Mouse (Mus musculus): ENCODE results near the gene Klhl26.

The Klhl26 gene

DNA sequence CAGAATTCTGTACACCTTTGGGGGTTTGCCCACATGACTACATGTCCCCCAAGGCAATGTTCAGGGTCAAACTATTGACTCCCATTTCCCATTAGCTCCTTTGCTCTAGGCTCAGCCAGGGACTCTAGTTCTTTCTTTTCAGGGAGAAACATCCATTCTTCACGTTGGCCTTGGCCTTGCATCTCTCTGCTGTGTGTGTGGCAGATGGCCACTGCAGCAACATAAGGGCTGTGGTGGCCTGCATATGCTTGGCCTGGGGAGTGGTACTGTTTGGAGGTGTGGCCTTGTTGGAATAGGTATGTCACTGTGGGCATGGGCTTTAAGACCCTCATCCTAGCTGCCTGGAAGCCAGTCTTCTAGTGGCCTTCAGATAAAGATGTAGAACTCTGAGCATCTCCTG, 30.8 kb downstream of the Klhl26 start:
- DNase-seq (ENCODE audit: low spot score): no peak

DNA sequence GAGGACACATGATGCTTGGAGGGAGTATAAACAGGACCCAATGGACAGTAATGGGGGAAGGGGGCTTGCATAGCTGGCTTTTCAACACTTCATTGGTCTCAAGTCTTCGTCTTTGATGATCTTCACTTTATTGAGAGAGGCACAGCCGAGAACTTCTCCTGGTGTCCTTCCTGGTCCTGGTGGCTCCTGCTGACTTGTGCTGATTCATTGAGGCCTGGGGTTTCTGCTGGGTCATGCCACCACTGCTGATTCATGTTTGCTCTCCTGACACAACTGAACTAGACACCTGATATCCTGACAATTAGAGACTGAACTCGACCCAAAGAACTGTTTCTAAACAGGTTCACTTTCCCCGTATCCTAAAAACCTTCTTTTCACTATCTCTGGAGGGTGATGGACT, 33.4 kb downstream of the Klhl26 start:
- DNase-seq (ENCODE audit: low spot score): no peak

DNA sequence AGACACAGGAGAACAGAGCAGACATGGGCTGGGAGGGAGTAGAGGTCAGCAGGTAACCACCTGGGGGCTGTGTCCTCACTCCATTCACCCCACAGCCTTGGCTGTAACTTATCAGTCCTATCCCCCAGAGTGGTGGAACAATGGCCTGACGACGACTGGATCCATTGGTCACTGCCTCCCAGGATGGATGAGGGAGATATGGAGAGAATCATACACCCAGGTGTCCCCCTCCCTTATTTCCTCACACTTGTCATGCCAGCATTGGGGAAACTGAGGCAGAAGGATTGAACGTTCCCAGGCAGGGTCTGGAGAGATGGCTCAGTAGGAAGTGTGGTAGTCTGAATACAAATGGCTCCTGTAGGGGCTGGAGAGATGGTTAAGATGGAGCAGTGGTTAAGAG, 35.2 kb downstream of the Klhl26 start:
- no peak for DNase-seq (ENCODE audit: low spot score)

DNA sequence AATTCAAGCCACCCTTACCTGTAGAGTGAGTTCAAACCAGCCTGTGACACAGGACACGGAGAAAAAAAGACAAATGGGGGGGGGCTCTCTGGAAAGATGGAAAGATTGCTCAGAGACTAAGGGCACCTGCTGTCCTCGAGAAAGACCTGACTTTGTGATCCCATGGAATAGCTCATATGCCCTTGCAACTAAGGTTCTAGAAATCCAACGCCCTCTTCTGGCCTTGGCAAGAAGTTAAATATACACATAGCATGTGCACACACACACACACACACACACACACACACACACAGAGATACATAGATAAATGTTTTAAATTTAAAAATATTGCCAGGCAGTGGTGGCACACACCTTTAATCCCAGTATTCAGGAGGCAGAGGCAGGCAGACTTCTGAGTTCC, 36.5 kb downstream of the Klhl26 start:
- DNase-seq (ENCODE audit: low spot score): no peak

DNA sequence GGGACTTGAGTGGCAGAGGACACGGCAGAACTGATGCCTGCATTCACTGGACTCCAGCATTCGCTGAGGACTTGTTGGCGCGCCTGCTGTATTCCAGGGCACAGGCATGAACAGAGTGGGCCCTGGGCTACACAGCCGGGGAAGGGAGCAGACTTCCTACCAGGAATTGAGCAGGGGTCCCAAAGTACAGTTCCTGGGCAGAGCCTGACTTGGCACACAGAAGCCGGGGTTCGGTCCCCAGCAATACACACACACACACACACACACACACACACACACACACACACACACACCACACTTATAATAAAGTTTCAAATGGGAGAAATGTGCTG, 37.0 kb downstream of the Klhl26 start:
- no peak for DNase-seq (ENCODE audit: low spot score)

DNA sequence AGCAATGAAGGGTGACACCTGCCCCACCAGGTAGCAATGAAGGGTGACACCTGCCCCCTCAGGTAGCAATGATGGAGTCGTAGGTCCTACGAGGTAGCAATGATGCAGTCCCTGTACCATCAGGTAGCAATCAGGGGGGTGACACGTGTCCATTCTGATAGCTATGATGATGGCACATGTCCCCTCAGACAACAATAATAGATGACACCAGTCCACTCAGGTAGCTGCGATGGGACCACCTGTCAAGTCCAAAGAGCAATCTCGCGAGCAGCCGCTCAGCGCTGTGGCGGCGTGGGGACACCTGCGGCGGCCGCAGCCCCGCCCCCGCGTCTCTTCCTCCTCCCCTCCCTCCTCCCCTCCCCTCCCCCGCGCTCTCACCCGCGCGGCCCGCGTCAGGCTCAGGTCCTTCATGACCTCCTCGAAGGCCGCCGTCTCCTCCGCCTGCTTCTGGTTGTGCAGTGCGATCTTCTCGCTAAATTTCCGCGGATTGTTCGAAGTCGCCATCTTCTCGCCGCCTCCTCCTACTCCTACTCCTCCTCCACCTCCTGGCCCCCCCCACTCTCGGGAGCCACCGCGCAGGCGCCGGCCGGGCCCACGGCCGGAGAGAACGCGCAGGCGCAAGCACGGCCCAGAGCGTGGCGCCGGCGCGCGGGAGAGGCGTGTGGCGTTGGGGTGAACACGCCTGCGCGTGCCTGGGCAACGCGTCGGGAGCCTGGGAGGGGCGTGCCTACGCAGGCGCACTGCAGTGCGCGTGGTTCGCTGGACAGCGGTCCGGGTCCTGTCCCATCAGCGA, 37.5 kb downstream of the Klhl26 start, which contains the start of gene Crtc1:
TSS of gene Crtc1 (minus strand) at position 525 of the 793 bp plus-strand sequence.
- peak; percentile 96 for DNase-seq (ENCODE audit: low spot score)

DNA sequence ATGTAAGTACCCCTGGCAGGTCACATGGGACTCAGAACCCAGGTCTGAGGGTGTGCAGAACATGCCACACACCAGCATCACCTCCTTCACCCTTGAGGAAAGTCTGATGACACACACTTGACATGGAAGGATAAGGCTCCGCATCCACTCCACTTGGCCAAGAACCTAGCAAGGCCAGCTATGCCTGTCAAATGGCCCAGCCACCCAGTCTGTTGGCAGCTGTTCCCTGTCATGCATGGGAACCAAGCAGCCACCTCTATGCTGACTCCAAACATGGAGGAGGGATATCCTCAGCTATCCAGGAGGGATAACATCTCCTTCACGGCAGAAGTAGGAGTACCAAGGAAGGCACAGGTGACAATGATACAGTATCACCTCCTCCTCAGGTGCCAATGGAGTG, 38.3 kb downstream of the Klhl26 start:
- no peak for DNase-seq (ENCODE audit: low spot score)

DNA sequence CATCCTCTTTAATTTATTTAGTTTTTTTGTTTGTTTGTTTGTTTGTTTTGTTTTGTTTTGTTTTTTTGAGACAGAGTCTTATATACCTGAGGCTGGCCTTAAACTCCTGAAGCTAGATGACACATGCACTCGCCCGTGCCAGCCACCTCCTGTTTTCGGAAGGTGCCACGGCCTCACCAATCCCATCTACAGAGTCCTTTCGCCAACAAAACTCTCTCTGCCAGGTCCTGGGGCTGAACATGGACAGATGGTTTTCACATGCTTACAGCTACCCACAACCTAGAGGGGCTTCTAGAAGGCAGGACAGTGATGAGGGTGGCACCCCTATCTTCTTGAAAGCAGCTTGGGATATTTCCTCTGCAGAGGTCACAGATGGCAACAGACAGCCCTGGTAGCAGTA, 41.6 kb downstream of the Klhl26 start:
- no peak for DNase-seq (ENCODE audit: low spot score)

DNA sequence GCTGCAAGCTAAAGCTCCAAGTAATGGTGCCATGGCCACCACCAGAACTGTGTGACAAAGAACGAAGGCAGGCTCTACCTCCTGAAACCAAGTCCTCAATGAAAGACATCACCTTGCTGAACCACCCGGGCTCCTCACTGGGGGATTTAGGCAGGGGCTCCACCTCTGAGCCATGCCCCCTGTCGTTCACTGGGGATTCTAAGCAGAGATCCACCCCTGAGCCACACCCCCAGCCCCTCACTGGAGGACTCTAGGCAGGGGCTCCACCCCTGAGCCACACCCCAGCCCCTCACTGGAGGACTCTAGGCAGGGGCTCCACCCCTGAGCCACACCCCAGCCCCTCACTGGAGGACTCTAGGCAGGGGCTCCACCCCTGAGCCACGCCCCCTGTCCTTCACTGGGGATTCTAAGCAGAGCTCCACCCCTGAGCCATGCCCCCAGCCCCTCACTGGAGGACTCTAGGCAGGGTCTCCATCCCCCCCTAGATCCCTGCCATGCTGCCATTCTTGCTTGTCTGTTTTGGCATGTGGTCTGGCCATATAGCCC, 43.7 kb downstream of the Klhl26 start:
- DNase-seq (ENCODE audit: low spot score): no peak

DNA sequence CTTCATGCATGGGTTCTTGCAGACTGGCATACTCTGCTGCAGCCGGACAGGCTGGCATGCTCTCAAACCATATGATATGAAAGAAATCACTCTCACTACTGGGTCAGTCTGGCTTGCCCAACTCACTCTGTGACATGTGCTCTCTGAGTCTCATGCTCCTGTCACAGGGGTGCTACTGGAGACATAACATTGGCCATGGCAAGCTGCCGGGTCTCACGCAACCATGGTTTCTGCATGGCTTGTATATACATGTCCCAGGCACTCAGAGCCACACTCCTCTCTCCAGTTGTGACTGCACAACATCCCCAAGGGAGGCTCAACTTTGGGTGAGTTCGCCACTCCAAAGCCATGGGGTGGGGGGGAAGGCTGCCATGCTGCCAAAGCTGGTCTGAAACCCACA, 45.6 kb downstream of the Klhl26 start:
- no peak for DNase-seq (ENCODE audit: low spot score)

DNA sequence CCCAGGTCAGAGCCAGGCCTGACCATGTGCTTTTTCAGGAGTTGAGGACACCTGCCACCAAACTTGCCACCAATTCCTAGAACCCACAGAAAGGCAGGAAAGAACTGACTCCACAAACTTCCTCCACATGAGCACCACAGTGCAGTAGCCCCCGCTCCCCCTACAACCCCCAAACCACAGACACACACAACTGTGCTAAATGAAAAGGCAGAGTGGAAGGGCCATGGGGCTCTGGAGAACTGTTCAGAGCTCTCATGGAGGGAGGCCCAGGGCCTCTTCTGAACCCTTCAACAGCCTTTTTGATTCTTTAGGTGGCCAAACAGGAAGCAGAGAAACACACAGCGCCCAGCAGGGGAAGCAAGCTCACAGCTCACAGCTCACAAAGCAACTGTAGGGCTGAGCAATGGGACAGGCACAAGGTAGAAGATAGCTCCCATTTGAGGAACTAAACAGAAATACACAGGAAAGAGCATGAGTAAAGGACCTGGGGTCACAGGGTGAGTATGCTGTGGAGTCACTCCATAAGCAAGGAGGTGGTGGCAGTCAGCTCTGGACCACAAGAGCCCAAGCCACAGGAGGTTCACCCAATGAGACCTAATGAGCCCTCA, 50.4 kb downstream of the Klhl26 start:
- DNase-seq (ENCODE audit: low spot score): no peak

DNA sequence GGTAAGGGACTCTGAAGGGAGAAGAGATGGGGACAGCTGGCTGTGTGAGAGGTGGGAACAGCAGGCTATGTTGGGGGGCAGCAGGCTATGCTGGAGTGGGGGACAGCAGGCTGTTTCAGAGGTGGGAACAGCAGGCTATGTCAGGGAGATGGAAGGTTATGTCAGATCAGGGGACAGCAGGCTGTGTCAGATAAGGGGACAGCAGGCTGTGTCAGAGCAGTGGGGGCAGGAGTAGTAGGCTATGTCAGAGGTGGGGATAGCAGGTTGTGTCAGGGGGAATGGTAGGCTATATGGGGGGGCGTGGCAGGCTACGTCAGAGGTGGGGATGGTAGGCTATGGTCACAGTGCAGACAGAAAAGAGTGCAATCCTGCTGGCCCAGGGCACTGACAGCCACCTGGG, 54.0 kb downstream of the Klhl26 start:
- no peak for DNase-seq (ENCODE audit: low spot score)

DNA sequence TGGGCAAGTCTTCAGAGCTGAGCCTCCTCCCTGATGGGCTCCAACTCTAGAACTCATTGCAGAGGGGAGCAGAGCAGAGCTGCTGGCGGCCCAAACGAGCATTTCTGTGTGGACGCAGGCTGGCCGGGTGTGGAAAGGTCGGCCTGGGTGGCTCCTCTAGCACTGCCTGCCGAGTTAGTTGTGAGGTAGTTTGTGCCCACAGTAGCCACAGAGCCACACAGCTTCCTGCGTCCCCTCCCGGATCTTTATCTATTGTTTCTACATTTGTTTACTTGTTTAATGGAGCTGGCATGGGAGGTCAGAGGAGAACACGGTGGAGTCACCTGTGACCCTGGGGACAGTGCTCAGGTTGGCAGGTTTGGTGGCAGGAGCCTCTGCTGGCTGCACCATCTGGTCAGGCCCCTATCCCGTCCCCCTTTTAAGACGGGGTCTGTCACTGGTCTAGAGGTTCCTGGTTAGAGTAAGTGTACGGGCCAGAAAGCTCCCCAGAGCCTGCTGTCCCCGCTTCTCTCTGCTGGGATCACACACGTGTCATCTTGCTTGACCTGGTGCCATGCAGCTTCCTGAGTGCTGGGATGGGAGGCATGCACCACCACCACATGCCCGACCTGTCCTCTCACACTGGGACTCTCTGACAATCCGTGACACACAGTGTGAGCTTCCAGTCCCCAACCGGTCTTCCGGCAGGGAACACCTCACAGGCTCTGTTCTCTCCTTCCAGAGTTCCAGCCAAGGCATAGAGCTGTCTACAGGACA, 55.2 kb downstream of the Klhl26 start:
- DNase-seq (ENCODE audit: low spot score): no peak

DNA sequence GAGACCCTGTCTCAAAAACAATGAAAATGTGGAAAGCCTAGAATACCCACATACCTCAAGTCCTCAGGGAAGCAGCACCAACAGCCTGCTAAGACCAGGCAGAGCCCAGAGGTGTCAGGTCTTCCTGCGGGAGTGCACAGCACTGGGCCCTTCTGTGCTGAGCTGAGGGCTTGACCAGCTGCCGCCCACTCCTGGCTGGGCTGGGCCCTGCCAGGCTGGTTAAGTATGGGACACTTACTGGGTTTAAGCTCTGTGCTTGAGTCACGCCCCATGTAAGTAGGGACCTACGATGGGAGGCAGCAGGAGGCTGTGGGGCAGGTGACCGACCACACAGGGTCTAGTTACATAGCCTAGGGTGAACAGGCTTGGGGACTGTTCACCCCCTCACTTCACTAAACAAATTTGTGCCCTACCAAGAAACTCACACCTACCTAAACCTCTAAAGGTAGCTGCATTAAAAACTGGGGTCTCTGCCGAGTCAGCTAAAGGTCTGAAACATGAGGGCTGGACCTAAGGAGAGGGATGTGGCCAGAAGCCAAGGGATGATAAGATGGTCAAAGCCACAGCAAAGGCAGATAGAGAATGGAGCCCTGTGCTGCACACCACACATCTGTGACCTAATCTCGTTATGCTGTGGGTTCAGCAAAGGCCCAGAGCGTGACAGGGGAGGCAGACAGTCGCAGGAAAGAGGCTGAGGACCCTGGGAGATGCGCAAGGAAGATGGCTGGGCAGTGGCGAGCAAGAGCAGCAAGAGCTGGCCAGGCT, 56.7 kb downstream of the Klhl26 start:
- DNase-seq (ENCODE audit: low spot score): no peak

DNA sequence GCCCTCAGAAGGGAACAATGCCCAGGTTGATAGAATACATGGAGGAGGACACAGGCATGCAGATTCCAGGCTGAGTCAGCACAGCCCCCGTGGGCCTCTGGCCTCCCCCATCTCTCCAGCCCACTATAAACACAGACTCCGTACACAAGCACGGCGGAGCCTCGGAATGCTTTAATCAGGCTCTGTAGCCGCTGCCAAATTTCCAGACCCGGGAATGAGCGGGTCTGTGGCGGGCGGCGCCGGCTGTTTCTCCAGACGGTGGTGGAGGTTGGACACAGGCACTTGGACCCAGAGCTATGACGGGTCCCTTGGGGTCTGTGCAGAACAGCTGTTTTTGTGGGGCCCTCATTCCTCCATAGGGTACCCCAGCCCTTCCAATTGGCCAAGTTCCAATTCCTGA, 57.8 kb downstream of the Klhl26 start:
- DNase-seq (ENCODE audit: low spot score): no peak

DNA sequence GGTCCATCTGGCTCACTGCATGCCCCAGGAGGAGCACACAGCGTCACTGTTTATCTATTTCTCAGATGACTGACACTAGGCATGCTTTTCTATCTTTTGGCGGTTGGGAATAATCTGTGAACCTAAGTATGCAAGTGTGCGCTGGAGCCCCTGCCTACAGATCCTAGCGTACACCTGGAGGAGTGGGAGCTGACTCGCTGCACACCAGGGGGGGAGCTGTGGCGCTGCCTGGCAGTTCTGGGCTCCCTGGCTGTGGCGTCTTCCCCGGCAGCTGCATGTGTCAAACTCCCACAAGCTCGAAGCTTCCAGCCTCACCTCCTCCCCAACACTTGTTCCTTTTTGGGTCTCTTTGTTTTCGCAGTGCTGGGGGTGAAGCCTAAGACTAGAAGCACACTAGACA, 58.9 kb downstream of the Klhl26 start:
- DNase-seq (ENCODE audit: low spot score): no peak

DNA sequence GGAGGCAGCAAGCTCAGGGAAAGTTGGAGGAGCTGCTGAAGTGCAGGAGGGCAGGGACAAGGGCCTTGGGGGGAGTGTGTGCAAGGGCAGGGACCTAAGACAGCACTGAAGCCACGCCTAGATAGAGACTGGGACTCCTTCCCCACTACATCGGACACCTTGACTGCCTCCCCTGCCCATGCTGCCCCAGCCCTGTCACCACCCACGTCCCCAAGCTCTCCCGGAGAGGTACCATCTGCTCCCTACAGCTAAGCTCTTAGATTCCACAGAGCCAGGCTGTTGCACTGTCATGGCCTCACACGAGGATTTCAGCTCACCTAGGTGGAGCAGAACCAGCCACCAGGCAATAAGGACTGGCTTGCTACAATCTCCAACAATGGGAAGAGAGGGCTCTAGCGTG, 59.8 kb downstream of the Klhl26 start:
- DNase-seq (ENCODE audit: low spot score): no peak

DNA sequence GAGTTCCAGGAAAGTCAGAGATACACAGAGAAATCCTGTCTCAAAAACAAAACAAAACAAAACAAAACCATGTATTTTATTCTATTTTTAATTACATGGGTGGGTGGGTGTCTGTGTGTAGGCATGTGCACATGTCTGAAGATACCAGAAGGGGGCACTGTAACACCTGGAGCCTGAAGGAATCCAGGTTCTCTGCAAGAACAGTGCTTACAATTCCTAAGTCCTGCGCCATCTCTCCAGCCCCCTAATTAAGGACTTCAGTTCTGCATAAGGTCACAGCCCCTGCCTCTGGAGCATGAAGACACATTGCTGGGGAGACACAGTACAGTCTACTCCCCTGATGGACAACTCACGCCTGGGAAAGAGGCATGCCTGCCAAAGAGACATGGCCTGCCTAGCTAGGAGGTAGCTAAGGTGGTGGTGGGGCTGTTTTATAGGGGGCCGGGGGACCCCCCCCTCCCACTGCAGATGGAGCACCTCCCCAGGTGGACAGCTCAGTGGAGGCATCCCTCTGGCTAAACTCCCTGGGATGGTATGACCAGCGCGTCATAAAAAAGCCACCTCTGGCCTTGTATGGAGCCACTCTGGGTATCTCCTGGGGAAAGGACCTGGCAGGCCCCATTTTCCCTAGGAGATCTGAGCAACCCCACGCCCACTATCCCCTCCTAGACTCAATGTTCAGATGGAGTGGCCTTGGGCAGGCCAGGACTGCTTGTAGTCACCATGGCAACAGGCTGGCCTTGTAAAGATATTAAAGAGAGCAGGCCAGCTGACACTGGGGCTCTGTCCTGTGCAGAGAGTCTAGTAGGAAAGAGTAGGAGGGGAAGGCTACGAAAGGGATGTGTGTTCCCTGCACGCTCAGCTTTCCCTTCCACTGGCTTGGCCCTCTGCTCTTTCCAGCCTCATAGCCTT, 61.0 kb downstream of the Klhl26 start:
- DNase-seq (ENCODE audit: low spot score): no peak

DNA sequence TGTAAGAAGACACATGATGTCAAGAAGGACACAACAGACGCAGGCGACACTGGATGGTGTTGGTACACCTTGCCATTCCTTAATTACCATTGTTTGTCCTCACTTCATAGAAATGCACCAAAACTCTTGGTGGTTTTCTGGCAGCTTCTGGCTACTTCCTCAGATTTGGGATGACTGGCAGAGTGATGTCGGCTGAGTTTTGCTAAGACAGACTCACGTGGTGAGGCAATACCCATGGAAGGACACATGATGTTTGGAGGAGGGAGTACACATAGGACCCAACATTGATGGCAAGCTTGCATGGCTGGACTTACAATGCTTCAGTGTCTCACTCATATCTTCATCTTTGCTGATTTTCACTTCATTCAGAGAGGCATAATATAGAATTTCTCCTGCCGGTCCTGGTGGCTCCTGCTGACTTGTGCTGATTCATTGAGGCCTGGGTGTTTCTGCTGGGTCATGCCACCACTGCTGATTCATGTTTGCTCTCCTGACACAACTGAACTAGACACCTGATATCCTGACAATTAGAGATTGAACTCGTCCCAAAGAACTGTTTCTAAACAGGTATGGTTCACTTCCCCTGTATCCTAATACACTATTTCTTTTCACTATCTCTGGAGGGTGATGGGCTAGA, 62.3 kb downstream of the Klhl26 start:
- DNase-seq (ENCODE audit: low spot score): no peak

DNA sequence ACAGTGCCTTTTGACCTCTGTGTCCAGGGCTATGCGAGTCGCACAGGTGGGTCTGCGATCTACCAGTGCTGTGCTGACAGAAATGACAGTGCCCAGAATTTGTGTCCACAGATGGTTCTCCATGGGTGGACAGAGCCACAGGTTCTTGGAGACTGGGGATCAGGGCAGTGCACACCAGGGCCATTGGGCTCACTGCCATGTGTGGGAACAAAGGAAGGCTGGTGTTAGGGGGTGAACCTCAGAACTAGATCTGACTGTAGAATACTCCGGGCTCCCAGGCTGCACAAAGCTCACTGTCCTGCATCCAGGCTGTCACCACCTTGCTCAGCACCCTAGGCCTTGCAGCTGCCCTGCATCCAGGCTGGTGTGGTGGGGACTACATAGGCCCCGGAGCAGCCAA, 66.5 kb downstream of the Klhl26 start:
- DNase-seq (ENCODE audit: low spot score): no peak

DNA sequence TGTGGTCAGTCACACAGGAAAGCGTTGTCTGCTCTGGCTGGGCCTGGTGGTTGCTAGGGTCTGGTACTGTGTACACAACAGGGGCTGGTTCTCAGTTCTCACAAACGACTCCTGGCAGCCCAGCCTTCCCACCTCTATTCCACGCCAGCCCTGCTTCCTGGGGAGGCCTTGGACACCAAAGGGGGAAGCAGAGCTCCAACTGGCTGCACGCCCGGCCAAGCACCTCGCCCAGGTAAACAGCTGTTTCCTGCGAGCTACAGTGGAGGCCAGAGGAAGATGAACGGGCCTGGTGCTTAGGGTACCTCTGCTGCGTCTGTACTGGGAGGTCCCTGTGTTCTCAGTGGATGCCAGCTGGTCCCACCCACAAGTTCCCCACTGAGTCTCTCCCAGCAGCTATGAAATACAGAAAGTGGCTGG, 67.3 kb downstream of the Klhl26 start:
- DNase-seq (ENCODE audit: low spot score): no peak

Data from ovary, postnatal 10 days (tissue).